Comparison of ENCODE assay signal across 25 mouse cellular contexts in the genomic region with DNA sequence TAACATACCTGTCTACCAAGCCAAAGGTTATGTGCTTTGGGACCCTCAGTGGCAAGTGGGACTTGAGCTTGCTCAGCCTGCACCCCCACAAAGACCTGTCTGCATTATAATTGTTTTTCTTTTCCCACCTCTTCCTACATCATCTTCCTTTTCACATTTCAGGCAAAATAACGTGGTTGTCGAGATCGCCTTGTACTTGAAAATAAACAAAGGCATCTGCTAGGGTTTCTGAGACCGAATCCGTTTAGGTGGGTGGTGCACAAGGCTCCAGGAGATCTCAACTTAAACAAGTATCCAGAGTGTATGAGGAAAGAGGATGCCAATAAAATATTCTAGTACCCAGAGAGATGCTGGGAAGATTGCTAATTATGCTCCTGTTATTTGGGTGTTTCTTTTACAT.
A peak's percentile ranks its signal among the peaks of the same experiment; 100 is the strongest.
DNase-seq lines count a peak whose midpoint lies in the region; ATAC-seq and TF ChIP-seq lines count a peak whose summit lies in the region.
"Had no signal": no experiment of that assay in that cellular context is flagged by ENCODE, and none has a peak within 500 bp of the region (broad histone marks: within the 10 kb centered on the region; RNA-seq: fewer than 3 reads in every experiment).

No protein-coding gene starts in this region.

- no peaks in the 10 kb centered on the region for H3K27me3 ChIP-seq in neural tube, embryonic 15.5 days (replicated peaks)
- H3K27me3 ChIP-seq: embryonic facial prominence, embryonic 13.5 days; forebrain, embryonic 12.5 days; forebrain, embryonic 15.5 days; heart, embryonic 13.5 days had no signal

- no peak overlapping the region for H3K4me3 ChIP-seq in layer of hippocampus, adult 2 months
- no peak overlapping the region for H3K4me3 ChIP-seq in neural tube, embryonic 15.5 days (replicated peaks)
- H3K4me3 ChIP-seq: embryonic facial prominence, embryonic 10.5 days; embryonic facial prominence, embryonic 13.5 days; erythroblast, embryonic 14.5 days; forebrain, embryonic 12.5 days; forebrain, embryonic 15.5 days; heart, adult 2 months; heart, embryonic 10.5 days; heart, embryonic 13.5 days had no signal

- no peak overlapping the region for H3K9ac ChIP-seq in neural tube, embryonic 15.5 days (replicated peaks)
- H3K9ac ChIP-seq: embryonic facial prominence, embryonic 13.5 days; forebrain, embryonic 12.5 days; forebrain, embryonic 15.5 days; heart, embryonic 13.5 days; hindbrain, embryonic 14.5 days had no signal

- no peak for ATAC-seq in neural tube, embryonic 15.5 days (ENCODE audit: low FRiP score)
- ATAC-seq: CD4-positive, CD25-positive, alpha-beta regulatory T cell, adult 4 months; forebrain, embryonic 15.5 days; hindbrain, postnatal 0 days had no signal

- WGBS in neural tube, embryonic 15.5 days = 90% methylated on average over 5 of the region's 5 CpGs

- no peak overlapping the region for H3K4me2 ChIP-seq in neural tube, embryonic 15.5 days
- H3K4me2 ChIP-seq: embryonic facial prominence, embryonic 13.5 days; forebrain, embryonic 12.5 days; forebrain, embryonic 15.5 days; heart, embryonic 13.5 days; hindbrain, embryonic 14.5 days had no signal

- no peak for TF ChIP-seq CTCF in layer of hippocampus, adult 2 months (conservative IDR thresholded peaks at IDR 0.05)

- no peaks in the 10 kb centered on the region for H3K9me3 ChIP-seq in neural tube, embryonic 15.5 days (replicated peaks)
- H3K9me3 ChIP-seq: embryonic facial prominence, embryonic 10.5 days; forebrain, embryonic 12.5 days; forebrain, embryonic 15.5 days; heart, embryonic 10.5 days had no signal

- H3K4me1 ChIP-seq in neural tube, embryonic 15.5 days = peaks cover 13% of the 10 kb centered on the region; the same call in 1 of the 2 replicates
- H3K4me1 ChIP-seq: embryonic facial prominence, embryonic 10.5 days; embryonic facial prominence, embryonic 13.5 days; forebrain, embryonic 12.5 days; forebrain, embryonic 15.5 days; heart, embryonic 10.5 days had no signal

- H3K36me3 ChIP-seq in neural tube, embryonic 15.5 days = no peaks in the 10 kb centered on the region; the same call in 1 of the 2 replicates
- H3K36me3 ChIP-seq: embryonic facial prominence, embryonic 10.5 days; embryonic facial prominence, embryonic 13.5 days; forebrain, embryonic 12.5 days; forebrain, embryonic 15.5 days; heart, embryonic 10.5 days; heart, embryonic 13.5 days had no signal

- peak overlapping the region; percentile 39; the same call in 1 of the 2 replicates for H3K27ac ChIP-seq in layer of hippocampus, adult 2 months
- peak overlapping the region; percentile 25; the same call in 1 of the 2 replicates for H3K27ac ChIP-seq in neural tube, embryonic 15.5 days (replicated peaks)
- H3K27ac ChIP-seq: embryonic facial prominence, embryonic 10.5 days; embryonic facial prominence, embryonic 13.5 days; forebrain, embryonic 12.5 days; forebrain, embryonic 15.5 days; heart, adult 2 months; heart, embryonic 10.5 days; heart, embryonic 13.5 days; hindbrain, embryonic 14.5 days; hindbrain, postnatal 0 days had no signal

- DNase-seq in layer of hippocampus, adult 2 months (ENCODE audit: low spot score in 2 of 2) = no peak
- no peak for DNase-seq in layer of hippocampus, postnatal 10 days (ENCODE audit: low spot score in 2 of 2)
- no peak for DNase-seq in neural tube, embryonic 10.5 days (ENCODE audit: extremely low spot score, low spot score)
- peak; percentile 73 for DNase-seq in brain, adult 2 months (ENCODE audit: low read depth, low spot score)
- no peak for DNase-seq in lung, postnatal 14 days
- DNase-seq: adrenal gland, adult 2 months; adrenal gland, postnatal 14 days; cerebellum, adult 11-12 months; cerebellum, adult 8-10 months; cerebellum, postnatal 36 days; embryo, embryonic 11 days; gastrocnemius, postnatal 36 days; heart, adult 2 months; heart, postnatal 4 days had no signal
